Mouse (Mus musculus): ENCODE measurements around the gene Shld2. TPM values are rescaled to one million over a fixed set of nuclear protein-coding genes. Genes with fewer than 3 reads are reported as not detected.

Shld2 gene
- polyA plus RNA-seq, 1 experiment from 2014 or later = 9.8 TPM

- Histone ChIP-seq H3K4me3 (ENCODE audit: low read depth, low read length) (no peak overlapping the region), H3K27me3 (replicated peaks; ENCODE audit: control insufficient read depth, insufficient read depth, low read length) (no peaks in the 10 kb centered on the region), H3K9me3 (ENCODE audit: control insufficient read depth, low read length) (no peaks in the 10 kb centered on the region), H3K27ac (replicated peaks; ENCODE audit: low read depth, low read length) (no peak overlapping the region), H3K36me3 (ENCODE audit: control insufficient read depth, insufficient read depth, low read length) (0 out of 2 replicates have a peak, but pooled peaks cover 4% of the 10 kb centered on the region), H3K9ac (ENCODE audit: low read depth, low read length) (no peak overlapping the region), H3K4me1 (ENCODE audit: control insufficient read depth, insufficient read depth, low read length) (no peaks in the 10 kb centered on the region), H3K4me2 (ENCODE audit: low read depth, low read length) (no peak overlapping the region)
- no peak for DNase-seq (ENCODE audit: low spot score)
- 87% methylated on average over 5 of the region's 5 CpGs for WGBS
- ATAC-seq (ENCODE audit: low read depth) = no peak
Measured at GRCm38 (mm10) chr14:34302681-34303242, 7.5 kb downstream of the Shld2 start.

GRCm38 (mm10) chr14:34298871-34299700 is 11.2 kb downstream of the Shld2 start:
- Histone ChIP-seq H3K4me3 (ENCODE audit: low read depth, low read length) (no peak overlapping the region), H3K27me3 (replicated peaks; ENCODE audit: control insufficient read depth, insufficient read depth, low read length) (no peaks in the 10 kb centered on the region), H3K9me3 (ENCODE audit: control insufficient read depth, low read length) (no peaks in the 10 kb centered on the region), H3K4me2 (ENCODE audit: low read depth, low read length) (no peak overlapping the region), H3K27ac (replicated peaks; ENCODE audit: low read depth, low read length) (no peak overlapping the region), H3K4me1 (ENCODE audit: control insufficient read depth, insufficient read depth, low read length) (no peaks in the 10 kb centered on the region), H3K36me3 (ENCODE audit: control insufficient read depth, insufficient read depth, low read length) (0 out of 2 replicates have a peak, but pooled peaks cover 4% of the 10 kb centered on the region), H3K9ac (ENCODE audit: low read depth, low read length) (no peak overlapping the region)
- 64% methylated on average over 11 of the region's 11 CpGs for whole genome bisulfite sequencing
- ATAC-seq (ENCODE audit: low read depth) (no peak), DNase-seq (ENCODE audit: low spot score) (no peak)

DNA sequence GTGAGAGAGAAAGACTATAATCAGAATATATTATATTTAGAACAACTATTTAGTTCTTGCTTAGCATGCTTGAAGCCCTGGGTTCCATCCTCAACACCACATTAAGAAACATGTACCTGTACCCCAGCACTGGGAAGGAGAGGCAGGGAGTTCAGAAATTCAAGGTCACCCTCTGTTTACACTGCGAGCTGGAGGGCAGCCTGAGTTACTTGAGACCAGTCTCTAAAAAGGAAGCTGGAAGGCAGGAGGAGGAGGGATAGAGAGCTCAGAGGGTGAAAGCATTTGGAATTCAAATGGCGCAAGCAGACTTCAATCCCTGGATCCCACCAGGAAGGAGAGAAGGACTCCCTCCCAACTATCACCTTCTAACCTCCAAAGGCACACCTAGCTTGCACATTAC is 12.7 kb downstream of the Shld2 start:
- DNase-seq (ENCODE audit: low spot score) (no peak), ATAC-seq (ENCODE audit: low read depth) (no peak)
- Histone ChIP-seq H3K9ac (ENCODE audit: low read depth, low read length) (no peak overlapping the region), H3K9me3 (ENCODE audit: control insufficient read depth, low read length) (no peaks in the 10 kb centered on the region), H3K4me3 (ENCODE audit: low read depth, low read length) (no peak overlapping the region), H3K27ac (replicated peaks; ENCODE audit: low read depth, low read length) (no peak overlapping the region), H3K4me1 (ENCODE audit: control insufficient read depth, insufficient read depth, low read length) (no peaks in the 10 kb centered on the region), H3K36me3 (ENCODE audit: control insufficient read depth, insufficient read depth, low read length) (0 out of 2 replicates have a peak, but pooled peaks cover 4% of the 10 kb centered on the region), H3K27me3 (replicated peaks; ENCODE audit: control insufficient read depth, insufficient read depth, low read length) (no peaks in the 10 kb centered on the region), H3K4me2 (ENCODE audit: low read depth, low read length) (no peak overlapping the region)
- 42% methylated on average over 2 of the region's 2 CpGs for WGBS

DNA sequence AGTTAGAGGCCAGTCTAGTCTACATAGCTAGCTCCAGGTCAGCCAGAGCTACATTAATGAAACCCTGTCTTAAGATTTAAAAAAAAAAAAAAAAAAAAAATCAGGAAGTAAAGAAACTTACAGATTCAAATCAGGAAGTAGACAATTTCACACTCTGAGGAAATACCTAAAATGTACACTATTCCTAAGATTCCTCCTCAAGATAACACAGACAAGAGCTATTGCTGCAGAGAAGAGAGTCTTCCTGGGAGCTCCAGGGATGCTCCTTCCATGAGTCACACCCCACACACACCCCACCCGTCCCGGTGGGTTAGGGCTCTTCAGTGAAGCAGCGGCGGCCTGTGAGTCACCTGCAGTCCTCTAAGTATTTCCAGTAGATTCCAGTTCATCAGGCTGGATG is 13.3 kb downstream of the Shld2 start:
- 0 out of 2 replicates have a peak, but pooled peaks cover 4% of the 10 kb centered on the region for H3K36me3 ChIP-seq (ENCODE audit: control insufficient read depth, insufficient read depth, low read length)
- no peak overlapping the region for H3K27ac ChIP-seq (replicated peaks; ENCODE audit: low read depth, low read length)
- no peak overlapping the region for H3K9ac ChIP-seq (ENCODE audit: low read depth, low read length)
- no peaks in the 10 kb centered on the region for H3K27me3 ChIP-seq (replicated peaks; ENCODE audit: control insufficient read depth, insufficient read depth, low read length)
- no peak overlapping the region for H3K4me2 ChIP-seq (ENCODE audit: low read depth, low read length)
- H3K4me1 ChIP-seq (ENCODE audit: control insufficient read depth, insufficient read depth, low read length) = no peaks in the 10 kb centered on the region
- H3K9me3 ChIP-seq (ENCODE audit: control insufficient read depth, low read length) = no peaks in the 10 kb centered on the region
- H3K4me3 ChIP-seq (ENCODE audit: low read depth, low read length) = no peak overlapping the region
- no peak for DNase-seq (ENCODE audit: low spot score)
- WGBS = 53% methylated on average over 4 of the region's 4 CpGs
- ATAC-seq (ENCODE audit: low read depth) = no peak

- no peak overlapping the region for H3K9ac ChIP-seq (ENCODE audit: low read depth, low read length)
- H3K27ac ChIP-seq (replicated peaks; ENCODE audit: low read depth, low read length) = no peak overlapping the region
- no peaks in the 10 kb centered on the region for H3K9me3 ChIP-seq (ENCODE audit: control insufficient read depth, low read length)
- H3K4me2 ChIP-seq (ENCODE audit: low read depth, low read length) = no peak overlapping the region
- no peak overlapping the region for H3K4me3 ChIP-seq (ENCODE audit: low read depth, low read length)
- H3K27me3 ChIP-seq (replicated peaks; ENCODE audit: control insufficient read depth, insufficient read depth, low read length) = no peaks in the 10 kb centered on the region
- 84% methylated on average over 7 of the region's 7 CpGs for WGBS
- no peaks in the 10 kb centered on the region for H3K4me1 ChIP-seq (ENCODE audit: control insufficient read depth, insufficient read depth, low read length)
- DNase-seq (ENCODE audit: low spot score) = no peak
- 0 out of 2 replicates have a peak, but pooled peaks cover 4% of the 10 kb centered on the region for H3K36me3 ChIP-seq (ENCODE audit: control insufficient read depth, insufficient read depth, low read length)
- no peak for ATAC-seq (ENCODE audit: low read depth)
Measured at GRCm38 (mm10) chr14:34296350-34296749, 13.9 kb downstream of the Shld2 start.

- ATAC-seq (ENCODE audit: low read depth) = no peak
- H3K4me3 ChIP-seq (ENCODE audit: low read depth, low read length) = no peak overlapping the region
Measured at GRCm38 (mm10) chr14:34293641-34294040, 16.7 kb downstream of the Shld2 start.

GRCm38 (mm10) chr14:34290229-34290628 is 20.1 kb downstream of the Shld2 start:
- 39% methylated on average over 1 of the region's 1 CpGs for WGBS
- no peaks in the 10 kb centered on the region for H3K9me3 ChIP-seq (ENCODE audit: control insufficient read depth, low read length)
- no peak overlapping the region for H3K4me3 ChIP-seq (ENCODE audit: low read depth, low read length)
- no peak for ATAC-seq (ENCODE audit: low read depth)
- no peaks in the 10 kb centered on the region for H3K36me3 ChIP-seq (ENCODE audit: control insufficient read depth, insufficient read depth, low read length)
- H3K4me1 ChIP-seq (ENCODE audit: control insufficient read depth, insufficient read depth, low read length) = no peaks in the 10 kb centered on the region
- H3K27ac ChIP-seq (replicated peaks; ENCODE audit: low read depth, low read length) = no peak overlapping the region
- no peaks in the 10 kb centered on the region for H3K27me3 ChIP-seq (replicated peaks; ENCODE audit: control insufficient read depth, insufficient read depth, low read length)
- no peak overlapping the region for H3K4me2 ChIP-seq (ENCODE audit: low read depth, low read length)
- no peak overlapping the region for H3K9ac ChIP-seq (ENCODE audit: low read depth, low read length)
- no peak for DNase-seq (ENCODE audit: low spot score)

More at GRCm38 (mm10) chr14:34293641-34294040, 16.7 kb downstream of the Shld2 start:
- no peak for DNase-seq (ENCODE audit: low spot score)
- no peaks in the 10 kb centered on the region for H3K27me3 ChIP-seq (replicated peaks; ENCODE audit: control insufficient read depth, insufficient read depth, low read length)
- no peak overlapping the region for H3K27ac ChIP-seq (replicated peaks; ENCODE audit: low read depth, low read length)
- H3K4me2 ChIP-seq (ENCODE audit: low read depth, low read length) = no peak overlapping the region
- H3K4me1 ChIP-seq (ENCODE audit: control insufficient read depth, insufficient read depth, low read length) = no peaks in the 10 kb centered on the region
- H3K9ac ChIP-seq (ENCODE audit: low read depth, low read length) = no peak overlapping the region
- H3K36me3 ChIP-seq (ENCODE audit: control insufficient read depth, insufficient read depth, low read length) = no peaks in the 10 kb centered on the region
- 85% methylated on average over 3 of the region's 3 CpGs for WGBS
- no peaks in the 10 kb centered on the region for H3K9me3 ChIP-seq (ENCODE audit: control insufficient read depth, low read length)

DNA sequence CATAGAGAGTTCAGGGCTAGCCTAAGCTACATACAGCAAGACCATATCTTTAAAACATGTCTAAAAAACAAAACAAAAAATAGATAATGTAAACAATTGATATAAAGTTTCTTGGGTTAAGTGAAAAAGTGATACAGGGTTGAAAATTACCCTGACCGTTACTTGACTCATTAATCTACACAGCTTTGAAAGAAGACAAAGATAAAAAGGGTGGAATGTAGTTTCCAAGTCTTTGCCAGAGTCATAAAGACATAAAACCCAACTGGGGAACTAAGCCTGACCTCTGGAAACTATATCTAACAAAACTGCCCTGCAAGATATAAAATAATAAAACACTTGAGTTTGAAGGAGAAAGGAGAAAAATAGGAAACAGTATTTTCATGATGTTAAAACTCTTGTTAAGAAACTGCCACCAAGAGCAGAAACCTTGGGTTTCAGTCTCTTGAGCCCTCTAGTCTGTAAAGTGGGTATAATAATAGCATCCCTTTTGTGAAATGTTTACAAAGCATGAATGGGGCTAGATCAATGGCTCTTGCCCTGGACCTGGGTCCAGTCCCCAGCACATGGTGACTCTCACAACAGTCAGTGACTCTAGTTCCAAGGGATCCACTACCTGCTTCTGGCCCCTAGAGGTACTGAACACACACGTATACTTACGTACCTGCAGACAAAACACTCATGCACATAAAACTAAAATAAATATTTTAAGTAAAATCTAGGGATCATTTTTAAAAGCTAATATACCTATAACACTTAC is 20.9 kb downstream of the Shld2 start:
- Histone ChIP-seq H3K4me2 (ENCODE audit: low read depth, low read length) (no peak overlapping the region), H3K27me3 (replicated peaks; ENCODE audit: control insufficient read depth, insufficient read depth, low read length) (no peaks in the 10 kb centered on the region), H3K27ac (replicated peaks; ENCODE audit: low read depth, low read length) (no peak overlapping the region), H3K9ac (ENCODE audit: low read depth, low read length) (no peak overlapping the region), H3K4me1 (ENCODE audit: control insufficient read depth, insufficient read depth, low read length) (no peaks in the 10 kb centered on the region), H3K9me3 (ENCODE audit: control insufficient read depth, low read length) (no peaks in the 10 kb centered on the region), H3K4me3 (ENCODE audit: low read depth, low read length) (no peak overlapping the region), H3K36me3 (ENCODE audit: control insufficient read depth, insufficient read depth, low read length) (no peaks in the 10 kb centered on the region)
- DNase-seq (ENCODE audit: low spot score) = no peak
- WGBS = 92% methylated on average over 3 of the region's 3 CpGs
- ATAC-seq (ENCODE audit: low read depth) = no peak

Data from embryonic facial prominence, embryonic 14.5 days (tissue).